Mouse (Mus musculus): Measurements from ENCODE around the gene Bicra.

The Bicra gene

DNA sequence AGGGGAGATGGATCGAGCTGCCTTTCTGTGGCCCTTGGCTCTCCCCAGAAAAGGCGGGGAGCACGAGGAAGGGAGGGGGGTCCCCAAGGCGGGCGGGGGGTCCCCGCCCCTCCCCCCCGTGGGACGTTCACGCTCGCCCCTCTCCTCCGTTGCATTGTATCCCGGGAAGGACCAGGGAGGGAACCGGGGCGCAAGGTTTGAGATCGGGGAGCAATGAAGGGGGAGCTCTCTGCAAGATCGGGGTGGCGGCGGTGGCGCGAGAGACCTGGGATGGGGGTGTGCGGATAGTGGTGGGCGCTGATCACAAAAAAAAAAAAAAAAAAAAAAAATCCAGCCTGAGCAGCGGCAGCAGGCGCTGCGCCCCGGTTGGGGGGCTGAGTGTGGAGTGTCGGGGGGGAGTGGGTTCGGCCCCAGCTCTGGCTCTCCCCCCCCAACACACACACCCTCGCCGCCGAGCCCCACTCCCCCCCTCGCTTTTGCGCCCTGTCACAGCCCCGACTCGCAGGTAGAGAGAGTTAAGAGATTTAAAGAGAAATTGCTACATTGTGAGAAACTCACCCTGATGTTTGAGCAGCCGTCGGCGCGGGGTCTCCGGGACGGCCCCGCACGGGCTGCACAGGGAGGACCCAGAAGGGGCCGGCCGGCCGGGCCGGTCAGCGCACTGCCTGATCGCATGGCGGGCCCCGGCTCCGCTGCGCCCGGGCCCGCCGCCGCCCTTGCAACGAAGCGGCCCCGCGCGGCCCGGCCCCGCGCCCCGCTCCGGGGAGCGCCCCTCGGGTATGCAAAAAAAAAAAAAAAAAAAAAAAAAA is at the start of gene Bicra:
Gene Bicra, minus strand, starts transcription at position 584 of the 809 bp plus-strand sequence.
- DNase-seq (ENCODE audit: low read depth) = peak; percentile 87

DNA sequence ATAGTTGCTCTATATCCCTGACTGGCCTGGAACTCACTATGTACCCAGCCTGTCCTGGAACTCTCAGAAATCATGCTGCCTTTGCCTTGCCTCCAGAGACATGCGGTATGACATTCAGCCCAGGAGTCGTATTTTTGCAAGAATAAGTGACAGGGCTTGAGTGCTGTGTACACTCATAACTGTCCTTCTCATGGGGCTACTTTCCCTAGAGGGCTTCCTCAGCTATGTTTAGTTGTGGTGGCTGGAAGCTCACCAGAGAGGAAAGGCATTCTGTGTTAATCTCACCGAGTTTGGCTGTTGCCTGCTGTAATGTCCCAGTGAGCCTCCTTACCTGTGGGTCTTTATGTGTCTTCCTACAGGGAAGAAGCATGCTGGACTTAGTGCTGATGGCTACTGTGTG is 46.9 kb upstream of the Bicra start:
- DNase-seq (ENCODE audit: low read depth) = no peak

DNA sequence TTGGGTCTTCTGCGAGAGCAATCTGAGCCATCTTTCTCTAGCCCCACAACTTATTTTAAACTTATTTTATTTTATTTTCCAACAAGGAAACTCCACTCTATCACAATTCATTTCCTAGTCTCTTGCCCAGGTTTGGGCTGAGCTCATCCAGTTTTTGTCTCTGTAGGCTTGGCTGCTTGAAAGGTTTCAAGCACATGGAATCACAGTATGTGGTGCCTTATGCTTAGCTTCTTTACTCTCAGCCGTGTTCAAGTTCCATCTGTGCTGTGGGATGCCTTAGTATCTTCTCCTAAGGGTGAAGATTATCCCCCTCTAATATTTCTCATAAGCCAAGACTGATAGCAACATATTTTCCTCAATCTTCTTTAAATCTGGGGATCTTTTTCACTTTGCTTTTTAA is 39.9 kb upstream of the Bicra start:
- DNase-seq (ENCODE audit: low read depth) = no peak

DNA sequence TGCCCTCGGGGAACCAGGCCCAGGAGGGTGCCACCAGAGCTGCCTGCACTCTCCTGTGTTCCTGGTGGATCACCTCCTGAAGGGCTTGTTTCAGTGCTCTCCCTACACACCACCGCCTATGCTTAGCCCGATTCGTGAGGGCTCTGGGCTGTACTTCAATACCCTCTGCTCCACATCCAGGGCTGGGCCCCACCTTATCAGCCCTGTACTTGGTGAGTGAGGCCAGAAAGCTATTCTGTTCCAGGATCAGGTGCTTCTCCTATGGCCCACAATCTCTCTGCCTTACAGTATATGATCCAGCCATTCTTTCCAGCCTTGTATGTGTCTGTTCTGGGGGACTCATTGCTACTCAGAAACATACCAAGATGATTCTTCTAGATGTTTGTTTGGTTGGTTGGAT is 35.6 kb upstream of the Bicra start:
- DNase-seq (ENCODE audit: low read depth) = no peak

DNA sequence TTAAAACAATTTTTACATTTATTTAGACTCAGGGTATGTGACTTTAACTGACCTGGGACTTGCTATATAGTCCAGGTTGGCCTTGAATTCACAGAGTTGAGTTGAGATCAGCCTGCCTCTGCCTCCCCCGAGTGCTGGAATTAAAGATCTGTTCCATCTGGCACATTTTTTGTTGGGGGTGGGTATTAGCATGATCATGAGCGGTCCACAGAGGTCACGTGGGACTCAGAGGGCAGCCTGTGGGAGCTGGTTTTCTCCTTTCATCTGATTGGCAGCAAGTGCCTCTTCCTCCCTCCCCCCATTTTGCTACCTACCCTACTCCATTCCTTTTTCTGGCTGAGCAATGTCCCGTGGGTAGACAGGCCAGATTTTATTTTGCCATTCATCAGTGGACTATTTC is 32.9 kb upstream of the Bicra start:
- DNase-seq (ENCODE audit: low read depth) = no peak

DNA sequence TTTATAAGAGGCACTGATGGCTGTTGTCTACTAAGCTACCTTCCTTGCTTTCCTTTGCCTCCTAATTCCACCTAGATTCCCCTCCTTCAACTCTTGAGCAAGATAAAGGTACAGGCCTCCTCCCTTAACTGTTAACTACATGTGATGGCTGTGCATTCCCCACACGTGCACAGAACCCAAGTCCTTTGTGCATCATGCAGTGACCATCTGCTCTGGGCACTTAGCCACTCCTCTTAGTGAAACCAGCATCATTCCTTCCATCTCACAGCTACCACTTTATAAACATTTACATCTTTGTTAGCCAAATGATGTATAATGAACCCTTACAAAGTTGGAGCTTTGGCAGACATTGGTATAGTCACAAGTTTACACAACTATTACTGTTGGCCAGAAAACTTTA is 32.2 kb upstream of the Bicra start:
- no peak for DNase-seq (ENCODE audit: low read depth)

DNA sequence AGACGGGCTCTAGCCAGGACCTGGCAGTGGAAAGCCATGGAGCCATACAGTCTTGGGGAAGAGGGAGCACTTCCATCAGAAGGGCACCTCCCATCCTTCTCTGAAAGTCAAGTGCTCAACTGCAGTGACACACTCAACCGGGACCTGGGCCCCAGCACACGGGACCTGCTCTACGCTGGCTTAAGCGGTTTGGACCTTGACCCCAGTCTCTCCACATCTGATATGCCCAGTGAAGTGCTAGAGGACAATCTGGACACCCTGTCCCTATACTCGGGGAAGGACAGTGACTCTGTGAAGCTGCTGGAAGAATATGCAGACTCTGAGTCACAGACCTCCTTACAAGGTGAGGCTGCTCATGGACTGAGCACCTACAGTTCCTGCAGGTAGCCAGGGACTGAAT is 24.2 kb upstream of the Bicra start:
- no peak for DNase-seq (ENCODE audit: low read depth)

DNA sequence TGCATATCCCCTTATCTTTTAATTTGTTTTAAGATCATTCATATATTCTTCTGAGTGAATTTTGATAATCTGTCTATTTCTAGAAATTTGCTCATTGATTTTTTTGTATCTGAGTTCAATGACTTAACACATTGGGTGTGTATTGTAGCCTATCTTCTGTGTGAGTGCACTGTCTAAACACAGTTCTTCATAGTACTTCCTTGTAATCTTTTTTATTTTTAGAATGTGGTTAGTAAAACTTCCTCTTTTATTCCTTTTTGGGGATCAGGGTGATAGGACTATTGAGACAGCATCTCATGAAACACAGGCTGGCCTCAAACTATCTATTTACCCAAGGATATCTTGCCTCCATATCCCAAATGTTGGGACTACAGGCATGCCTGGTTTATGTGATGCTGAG is 23.1 kb upstream of the Bicra start:
- peak; percentile 32 for DNase-seq (ENCODE audit: low read depth)

DNA sequence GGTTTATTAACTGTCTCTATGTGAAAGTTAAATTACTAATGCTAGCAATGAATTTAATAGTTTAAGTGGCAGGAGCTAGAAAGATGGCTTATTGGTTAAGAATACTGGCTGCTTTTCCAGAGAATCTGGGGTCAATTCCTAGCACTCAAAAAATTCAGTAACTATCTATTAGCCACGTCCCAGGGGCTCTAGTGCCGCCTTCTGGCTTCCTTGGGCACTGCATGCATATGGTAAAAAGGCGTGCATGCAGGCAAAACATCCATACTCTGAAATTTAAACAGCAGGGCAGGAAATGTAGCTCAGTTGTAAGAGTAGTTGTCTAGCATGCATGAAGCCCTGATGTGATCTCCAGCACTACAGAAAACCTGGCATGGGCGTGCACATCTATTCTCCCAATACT is 15.8 kb upstream of the Bicra start:
- peak; percentile 24 for DNase-seq (ENCODE audit: low read depth)

DNA sequence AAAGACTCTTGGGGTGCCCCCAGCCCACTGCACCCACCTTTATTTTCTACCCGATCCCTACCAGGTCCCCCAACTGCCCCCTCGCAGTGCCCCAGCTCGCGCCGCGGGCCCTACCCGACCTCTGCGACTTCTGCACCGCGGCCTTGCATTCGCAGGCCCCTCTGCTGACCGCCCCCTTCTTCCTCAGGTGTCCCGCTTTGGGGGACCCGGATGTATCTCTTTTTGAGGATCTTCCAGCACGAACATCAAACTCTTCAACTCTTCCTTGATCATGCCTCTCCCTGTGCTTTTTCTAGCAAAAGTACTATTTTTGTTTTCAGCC is 14.3 kb upstream of the Bicra start:
- DNase-seq (ENCODE audit: low read depth) = no peak

DNA sequence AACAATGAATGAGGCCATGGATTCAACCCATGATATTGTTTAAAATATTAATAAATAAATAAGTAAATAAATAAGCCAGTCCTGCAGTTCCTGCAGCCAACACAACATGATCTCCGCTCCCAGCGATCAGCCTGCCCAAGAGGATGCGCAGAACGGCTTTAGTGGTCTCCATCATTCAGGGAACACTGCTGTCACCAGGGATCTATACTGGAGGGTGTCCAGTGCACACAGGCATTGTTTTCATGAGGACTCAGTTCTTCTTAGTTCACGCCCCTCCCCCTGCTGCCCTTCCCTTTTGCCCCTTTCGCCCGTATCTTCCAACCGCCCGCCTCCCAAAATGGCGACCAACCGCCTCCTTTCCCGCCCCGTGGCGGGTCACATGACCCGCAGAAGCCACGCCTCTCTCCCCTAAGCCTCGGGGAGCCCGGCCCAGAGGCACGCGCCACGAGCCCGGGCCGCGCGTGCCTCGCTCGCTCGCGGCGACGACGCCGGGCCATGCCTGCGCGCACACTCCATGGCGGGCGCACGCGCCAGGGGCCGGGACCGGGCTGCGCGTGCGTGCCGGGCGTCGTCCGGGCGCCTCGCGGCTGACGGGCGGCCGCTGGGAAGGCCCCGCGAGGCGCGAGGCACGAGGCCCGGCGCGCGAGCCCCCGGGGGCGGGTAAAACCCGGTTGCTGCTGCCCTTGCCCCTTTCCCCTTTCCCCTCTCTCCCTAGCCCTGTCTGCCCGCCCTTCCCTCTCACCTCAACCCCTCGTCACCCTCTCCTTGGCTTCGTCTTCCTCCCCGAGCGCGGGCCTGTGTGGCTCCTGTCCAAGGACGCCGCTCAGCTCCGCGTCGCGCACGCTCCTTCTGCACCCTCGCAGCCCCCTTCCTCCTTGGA is 13.7 kb upstream of the Bicra start, which contains the start of gene Zfp541:
Gene Zfp541, plus strand, starts transcription at position 596 of the 880 bp plus-strand sequence.
- no peak for DNase-seq (ENCODE audit: low read depth)

DNA sequence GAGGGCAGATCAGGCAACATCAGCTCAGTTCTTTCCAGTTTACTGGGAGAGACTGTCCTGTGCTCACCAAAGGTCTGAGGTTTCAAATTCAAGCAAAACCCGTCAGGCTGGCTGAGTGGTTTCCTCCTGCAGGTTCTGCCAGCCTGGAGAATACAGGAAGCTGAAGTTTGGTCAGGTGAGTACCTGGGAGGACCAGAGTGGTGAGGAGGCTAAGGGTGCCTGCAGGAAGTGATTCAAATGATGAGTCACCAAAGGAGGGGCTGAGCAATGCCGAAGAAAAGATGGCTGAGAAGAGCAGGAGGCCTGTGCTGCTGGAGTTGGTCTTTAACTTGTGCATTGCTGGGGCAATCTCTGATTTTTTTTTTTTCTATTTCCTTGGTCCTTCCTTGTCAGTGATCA is 9.4 kb upstream of the Bicra start:
- DNase-seq (ENCODE audit: low read depth) = peak; percentile 82

DNA sequence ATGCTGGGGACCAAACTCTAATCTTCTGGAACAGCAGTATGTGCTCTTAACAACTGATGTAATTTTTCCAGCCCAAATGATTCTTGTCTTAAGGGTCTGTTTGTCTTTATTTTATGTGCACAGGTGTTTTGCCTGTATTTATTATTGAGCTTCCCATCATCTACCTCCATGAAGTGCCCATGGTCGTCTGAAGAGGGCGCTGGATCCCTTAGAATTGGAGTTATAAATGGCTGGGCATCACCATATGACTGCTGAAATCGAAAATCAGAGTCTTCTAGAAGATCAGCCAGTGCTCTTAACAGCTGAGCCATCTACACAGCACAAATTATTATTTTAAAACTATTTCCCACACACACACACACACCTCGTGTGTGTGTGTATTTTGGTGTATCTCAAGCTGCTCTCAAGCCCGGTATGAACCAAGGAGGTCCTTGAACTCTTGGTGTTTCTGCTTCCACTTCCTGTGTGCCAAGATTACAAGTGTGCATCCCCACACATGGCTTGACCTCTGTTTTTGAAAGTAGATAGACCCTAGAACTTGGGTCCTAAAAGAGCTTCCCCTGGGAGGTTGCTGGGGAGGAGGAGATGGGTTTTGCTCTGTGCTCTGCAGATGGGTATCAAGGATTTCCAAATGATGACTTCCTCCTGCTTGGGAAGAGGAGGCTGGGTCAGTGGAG is 8.9 kb upstream of the Bicra start:
- DNase-seq (ENCODE audit: low read depth) = peak; percentile 83

DNA sequence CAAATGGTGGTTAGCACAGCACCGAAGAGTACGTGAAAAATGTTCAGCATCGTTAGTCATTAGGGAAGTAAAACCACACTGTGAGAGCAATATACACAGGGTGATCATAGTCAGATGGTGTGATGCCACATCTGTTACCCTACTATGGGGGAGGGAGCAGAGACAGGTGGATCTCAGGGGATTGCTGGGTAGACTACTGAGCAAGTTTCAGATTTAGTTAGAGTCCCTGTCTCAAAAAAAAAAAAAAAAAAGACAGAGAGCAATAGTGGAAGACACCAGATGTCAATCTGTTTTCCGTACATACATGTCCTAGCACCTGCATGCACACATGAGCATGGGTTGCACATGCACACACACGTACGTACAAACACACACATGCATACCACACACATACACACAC is 7.9 kb upstream of the Bicra start:
- DNase-seq (ENCODE audit: low read depth) = peak; percentile 29

DNA sequence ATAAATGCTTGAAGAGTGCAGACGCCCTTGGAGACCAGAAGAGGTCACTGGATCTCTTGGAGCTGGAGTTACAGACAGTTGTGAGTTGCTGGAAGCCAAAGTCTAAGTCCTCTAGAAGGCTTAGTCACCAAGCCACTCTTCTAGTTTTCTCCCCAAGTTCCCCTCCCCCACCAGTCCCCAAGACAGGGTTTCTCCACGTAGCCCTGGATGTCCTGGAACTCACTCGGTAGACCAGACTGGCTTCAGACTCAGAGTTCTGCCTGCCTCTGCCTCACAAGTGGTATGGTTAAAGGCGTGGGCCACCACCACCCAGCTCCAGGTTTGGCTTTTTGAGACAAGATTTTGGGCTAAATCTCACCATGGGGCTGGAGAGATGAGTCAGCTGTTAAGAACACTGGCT is 7.2 kb upstream of the Bicra start:
- peak; percentile 78 for DNase-seq (ENCODE audit: low read depth)

DNA sequence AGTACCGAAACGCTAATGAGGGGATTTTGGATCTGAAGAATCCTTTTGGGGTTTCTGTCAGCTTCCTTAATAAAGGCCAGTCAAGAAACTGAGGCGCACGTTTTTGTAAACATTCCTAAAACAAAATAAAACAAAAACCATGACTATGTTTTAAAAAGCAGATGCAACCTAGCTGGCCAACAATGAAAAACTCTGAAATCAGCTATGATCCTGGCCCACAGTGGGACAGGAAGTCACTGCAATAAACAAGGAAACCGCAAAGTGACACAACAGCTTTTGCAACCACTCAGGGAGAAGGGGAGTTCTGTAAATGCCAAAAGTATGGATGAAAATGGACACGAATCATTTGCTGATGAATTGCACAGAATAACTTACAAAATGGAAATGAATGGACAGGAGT is 5.4 kb upstream of the Bicra start:
- peak; percentile 92 for DNase-seq (ENCODE audit: low read depth)

DNA sequence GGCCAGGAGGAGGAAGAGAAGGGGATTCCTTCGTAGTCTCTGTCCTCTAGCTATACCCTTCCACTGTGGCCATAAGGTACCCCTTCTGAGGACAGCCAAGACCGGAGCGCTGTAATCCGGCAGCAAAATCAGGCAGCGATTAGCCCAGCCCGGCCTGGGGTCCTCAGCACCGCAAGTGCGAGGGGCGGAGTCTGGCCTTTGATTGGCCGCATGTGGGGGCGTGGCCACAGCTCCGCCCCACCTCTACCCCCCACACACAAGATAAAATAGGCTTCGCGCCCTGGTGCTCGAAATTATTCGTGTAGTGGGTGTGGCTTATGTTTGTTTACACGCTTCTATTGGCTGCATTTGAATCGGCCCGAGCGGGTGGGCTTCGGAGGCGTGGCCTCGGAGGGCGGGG is 5.0 kb upstream of the Bicra start:
- peak; percentile 99 for DNase-seq (ENCODE audit: low read depth)

DNA sequence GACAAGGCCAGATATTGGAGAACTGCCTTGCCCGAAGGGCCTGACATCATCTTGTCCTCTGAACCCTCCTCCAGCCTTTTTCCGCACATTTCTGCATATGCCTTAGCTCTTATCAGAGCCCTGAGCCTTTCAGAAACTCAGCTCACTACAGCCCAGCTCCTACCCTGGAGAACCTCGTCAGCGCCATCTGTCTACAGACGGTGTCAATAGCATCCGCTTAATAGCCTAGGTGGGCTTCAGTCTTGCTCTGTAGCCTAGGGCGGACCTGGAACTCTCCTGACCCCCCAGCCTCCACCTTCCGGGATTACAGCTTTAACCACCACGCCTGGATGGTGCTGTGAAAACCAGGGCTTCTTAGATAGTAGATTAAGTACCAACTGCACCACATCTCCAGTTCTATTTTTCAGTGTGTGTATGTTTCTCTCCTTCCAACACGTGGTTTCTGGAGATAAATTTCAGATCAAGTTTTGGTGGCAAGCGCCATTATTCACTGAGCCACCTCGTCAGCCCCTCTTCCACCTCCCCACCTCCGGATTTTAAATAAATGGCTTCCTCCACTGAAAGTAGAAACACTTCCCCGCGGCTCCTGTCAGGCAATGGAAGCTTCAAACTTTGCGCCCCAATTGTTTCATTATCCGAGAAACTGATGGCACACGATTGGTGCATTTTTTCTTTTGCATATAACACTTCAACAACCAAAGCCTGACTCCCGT is 4.3 kb upstream of the Bicra start:
- DNase-seq (ENCODE audit: low read depth) = peak; percentile 93

DNA sequence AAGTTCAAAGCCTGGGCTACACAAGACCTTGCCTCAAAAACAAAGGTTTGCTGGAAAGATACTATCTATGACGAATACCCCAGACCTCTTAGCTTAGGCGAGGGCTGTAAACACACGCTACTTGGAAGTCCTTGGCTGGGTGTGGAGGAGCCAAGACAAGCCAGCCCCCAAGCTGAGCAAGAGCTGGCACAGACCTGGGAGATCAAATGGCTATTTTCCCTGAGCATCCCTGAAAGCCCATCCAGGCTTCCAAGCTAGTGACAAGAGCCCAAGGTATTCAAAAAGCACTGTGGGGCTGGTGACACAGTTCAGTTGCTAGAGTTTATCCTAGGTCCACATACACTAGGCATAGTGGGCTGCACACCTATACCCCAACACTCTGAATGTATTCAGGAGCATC is 2.9 kb upstream of the Bicra start:
- DNase-seq (ENCODE audit: low read depth) = no peak

DNA sequence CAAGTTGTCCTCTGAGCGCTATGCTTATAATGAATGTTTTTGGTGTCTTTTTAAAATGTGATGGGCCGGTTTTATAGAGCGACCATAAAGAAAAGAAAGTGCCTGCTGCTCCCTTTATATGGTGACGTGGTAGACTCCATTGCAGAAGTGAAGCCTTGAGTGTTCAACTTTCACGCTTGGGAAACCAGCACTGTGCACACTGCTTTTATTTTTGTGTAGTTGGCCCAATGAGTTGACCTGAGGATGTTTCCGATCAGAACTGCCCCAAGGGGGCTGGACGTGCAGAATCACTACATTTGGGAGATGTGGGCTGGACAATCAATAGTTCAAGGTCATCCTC is 1.8 kb upstream of the Bicra start:
- DNase-seq (ENCODE audit: low read depth) = peak; percentile 46

DNA sequence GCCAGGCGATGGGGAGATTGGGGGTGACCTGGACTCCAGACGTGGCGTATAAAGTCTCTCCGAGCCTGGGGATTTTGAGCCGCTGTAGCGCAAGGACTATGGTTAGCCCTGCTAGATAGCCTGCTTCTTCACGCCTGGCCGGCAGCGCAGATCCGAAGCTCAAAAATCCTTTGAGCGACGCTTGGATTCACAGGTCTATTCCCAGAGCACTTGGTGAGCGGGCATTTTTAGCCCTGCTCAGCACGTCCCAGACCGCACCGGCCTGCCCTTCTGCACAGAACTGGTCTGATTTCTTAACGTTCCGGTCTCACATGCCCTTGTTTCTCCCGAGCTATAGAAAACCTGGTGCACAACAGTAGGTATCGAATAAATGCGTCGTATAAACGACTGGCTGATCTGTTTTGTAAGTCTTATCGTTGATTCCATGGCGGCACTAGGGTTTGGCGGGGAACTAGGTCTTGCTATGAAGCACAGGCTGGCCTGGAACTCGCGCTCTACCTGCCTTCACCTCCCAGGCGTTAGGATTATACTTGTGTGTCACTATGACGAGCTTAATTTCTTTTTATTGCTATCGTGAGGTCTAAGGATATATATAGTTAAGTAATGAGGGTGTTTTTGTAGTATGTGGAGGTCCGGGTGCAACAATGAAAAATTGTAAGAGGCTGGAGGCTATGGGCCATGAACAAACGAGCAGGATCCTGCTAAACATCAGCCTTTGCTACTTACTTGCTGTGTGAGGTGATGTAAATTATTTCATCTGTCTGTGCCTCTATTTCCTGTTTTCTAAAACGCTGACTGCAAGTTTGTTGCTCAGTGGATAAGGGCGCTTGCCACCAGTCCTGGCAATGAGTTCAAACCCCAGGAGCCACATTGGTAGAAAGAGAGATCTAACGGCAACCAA is 1.2 kb upstream of the Bicra start:
- DNase-seq (ENCODE audit: low read depth) = peak; percentile 58

Measured in 416B (cell line).